Mouse (Mus musculus) ES-Bruce4 (cell line): Measurements from ENCODE around the gene Mobp.

ENCODE experiments used
- CTCF ChIP-seq: IDR thresholded peaks from one replicate; pipeline ENCODE4 v1.8.1; 2011; ENCODE audit warnings: low read depth, low read length
- EP300 ChIP-seq: IDR thresholded peaks from 2 replicates; pipeline ENCODE4 v1.6.1; 2011; ENCODE audit warnings: low read depth, low read length; ENCODE audit not compliant: insufficient read depth
- POLR2A ChIP-seq: IDR thresholded peaks from one replicate; pipeline ENCODE4 v1.8.1; 2011; ENCODE audit warnings: low read length; ENCODE audit not compliant: insufficient read depth

DNA sequence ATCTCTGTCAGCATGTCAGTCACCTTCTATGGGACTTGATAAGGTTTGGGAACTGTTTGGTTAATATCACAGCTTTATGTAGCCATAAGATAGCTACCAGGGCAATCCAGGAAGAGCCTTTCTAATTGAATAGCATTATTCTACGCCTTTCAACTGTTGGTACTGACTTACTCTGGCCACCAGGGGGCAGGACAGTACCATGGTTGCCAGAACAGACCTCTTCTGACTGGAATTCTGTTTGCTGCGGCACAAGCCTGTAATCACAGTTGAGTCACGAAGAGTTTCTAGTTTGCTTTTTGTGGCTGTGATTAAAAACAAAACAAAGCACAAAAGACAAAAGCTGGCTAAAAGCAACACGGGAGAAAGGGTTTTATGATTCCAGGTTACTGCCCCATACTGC, 8.9 kb upstream of the Mobp start:
- TF ChIP-seq POLR2A (no peak), CTCF (peak; percentile 63), EP300 (no peak)
